Mouse (Mus musculus) neural tube, embryonic 10.5 days (tissue): ENCODE data around the gene Crocc2.

Experiments used
- DNase-seq: peaks from one replicate; pipeline ENCODE4 v3.0.0-alpha.2; 2017; ENCODE audit warnings: low spot score; ENCODE audit errors: extremely low spot score

Crocc2 gene

DNA sequence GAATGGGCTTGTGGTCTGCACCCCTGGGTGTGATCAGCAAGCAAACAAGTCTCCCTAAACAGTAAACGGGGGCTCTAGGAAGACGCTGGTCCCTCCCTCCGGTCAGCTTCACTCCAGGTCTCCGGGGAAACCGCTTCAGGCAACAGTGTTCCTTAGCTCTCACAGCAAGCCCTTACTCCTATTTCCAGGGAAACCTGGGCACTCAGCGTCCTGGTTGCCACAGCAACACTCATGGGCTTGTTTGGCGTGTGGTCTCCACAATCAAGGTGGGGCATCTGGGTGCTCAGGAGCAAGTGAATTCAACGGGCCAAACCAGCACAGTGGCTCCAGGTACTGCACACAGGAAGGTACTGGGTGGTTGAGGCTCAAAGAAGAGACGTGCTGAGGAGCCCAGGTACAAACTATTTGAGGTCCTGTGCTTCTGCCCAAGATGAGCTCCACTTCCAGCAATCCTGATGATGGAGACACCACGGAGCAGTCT, at the start of gene Crocc2:
Crocc2 (plus strand) TSS at position 431 of the 481 bp plus-strand sequence.
- no peak for DNase-seq

DNA sequence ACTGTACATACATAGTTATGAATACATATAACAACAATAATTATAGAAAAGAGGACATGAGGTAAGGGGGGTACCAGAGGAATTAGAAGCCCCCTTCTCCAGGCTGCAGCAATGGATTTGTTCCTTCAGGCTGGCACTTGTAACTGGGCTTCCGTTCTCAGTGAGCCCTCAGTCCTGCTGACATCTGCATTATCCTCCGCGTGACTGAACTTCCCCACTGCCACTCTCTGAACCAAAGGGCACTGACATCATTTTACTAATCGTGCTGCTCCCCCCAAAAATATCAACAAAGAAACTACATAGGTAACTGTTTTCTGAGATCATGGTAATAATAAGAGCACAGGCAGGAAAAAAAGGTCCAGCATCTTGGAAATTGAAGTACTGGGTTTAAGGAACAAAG, 49.7 kb upstream of the Crocc2 start:
- DNase-seq, result no peak

DNA sequence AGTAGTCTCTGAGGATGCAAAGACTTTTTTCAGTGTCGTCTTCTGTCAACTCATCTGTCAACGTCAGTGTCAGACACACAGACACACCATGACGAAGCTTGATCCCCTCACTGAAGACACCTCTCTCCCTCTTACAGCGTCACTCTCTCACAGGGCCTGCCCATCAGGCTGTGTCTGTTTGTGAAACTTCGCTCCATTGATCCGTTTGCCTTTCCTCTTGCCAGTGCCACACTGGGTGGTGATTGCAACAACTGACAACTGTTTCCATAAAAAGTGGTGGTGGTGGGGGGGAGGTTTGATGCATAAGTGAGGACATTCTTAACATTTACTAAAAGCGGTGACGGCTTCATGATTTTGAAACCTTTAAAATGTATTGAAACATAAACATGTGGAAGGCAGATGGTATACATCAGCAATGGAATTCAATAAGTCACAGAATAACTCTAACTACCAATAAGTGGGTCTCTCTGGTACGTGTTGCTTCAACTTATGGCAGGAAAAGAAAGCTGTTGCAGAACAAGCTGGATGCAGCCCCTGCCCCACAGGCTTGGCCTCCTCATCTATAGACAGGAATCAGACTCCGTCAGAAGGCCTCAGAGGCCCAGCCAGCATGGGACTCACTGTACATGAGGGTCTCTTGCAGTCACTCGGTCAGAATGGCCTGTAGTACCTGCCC, 45.2 kb upstream of the Crocc2 start:
- no peak for DNase-seq

DNA sequence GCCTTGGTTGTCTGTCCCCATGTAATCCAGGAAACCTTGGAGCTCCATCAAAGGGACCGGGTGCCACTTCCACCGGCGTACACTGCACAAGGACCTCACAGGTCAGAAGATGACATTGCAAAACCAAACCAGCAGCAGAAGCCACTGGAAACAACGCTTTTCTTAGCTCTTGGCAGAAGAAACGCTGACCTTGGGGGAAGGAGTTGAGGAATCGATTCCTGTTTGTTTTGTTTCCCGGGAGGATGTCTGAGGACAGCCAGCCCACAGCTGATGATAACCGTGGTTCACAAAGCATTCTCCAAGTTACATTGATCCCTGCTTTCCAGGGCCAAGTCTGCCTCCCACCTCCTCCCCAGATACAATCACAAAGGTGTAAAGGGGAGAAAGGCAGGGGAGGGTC, 44.5 kb upstream of the Crocc2 start:
- no peak for DNase-seq

DNA sequence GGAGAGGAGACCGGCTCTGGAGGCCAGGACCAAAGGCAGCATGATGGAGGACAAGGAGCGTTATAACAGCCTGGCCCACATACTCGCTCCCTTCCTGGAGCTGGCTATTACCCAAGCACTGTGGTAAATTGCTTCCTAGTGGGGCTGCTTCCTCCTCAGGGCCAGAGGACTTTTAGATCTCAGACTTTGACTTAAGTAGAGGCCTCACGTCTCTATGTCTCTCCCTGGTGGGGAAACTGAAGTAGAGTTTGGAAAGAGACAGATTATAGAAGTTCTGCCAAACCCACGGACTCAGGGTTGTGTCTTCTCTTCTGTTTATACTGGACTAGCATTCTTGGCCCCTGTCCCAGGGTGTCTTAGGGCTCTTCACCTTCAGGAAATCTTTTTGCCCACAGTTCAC, 43.3 kb upstream of the Crocc2 start:
- DNase-seq, result no peak

DNA sequence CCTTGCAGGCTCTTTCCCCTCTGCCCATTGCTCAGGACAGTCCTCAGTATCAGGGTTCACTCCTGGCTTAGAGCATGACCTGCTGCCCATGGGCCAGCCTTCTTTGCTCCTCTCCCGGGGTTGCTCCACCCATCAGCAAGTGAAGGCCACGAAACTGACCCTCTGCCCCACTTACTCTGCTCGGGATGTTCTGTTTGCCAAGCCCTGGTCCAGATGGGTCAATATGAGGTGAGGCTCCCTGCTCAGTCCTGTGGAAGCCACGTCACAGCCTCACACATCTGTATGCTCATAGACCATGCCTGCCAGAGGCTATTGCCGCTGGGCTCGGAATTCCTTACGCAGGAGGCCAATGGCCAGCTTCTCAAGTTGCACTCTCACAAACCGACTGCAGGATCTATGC, 40.3 kb upstream of the Crocc2 start:
- no peak for DNase-seq

DNA sequence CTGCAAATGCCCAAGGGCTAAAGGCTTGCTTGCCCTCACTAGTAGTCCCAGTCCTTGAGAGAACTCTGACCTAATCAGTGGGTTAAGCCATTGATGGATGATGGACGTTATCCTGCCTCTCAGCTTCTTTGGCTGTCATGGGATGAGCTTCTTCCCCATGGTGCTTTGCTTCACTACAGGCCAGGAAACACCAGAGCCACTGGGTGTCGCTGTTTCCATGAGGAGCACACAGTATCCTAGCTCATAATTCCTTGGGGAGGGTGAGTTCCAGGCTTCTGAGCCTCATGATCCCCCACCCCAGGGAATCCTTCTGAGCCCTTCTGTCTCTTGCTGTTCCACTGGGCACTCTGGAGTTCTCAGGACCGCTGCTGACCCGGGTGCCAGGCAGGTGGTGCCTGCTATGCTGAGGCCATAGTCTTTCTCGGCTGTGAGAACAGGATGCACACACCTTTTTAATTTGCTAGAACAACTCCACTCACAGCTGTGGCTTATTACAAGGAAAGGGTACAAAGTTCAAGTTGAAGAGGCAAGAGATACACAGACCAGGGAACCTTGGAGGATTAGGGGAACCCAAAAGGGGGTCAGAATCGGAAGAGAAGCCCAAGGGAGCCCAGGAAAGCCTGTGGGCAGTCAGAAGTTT, 39.7 kb upstream of the Crocc2 start:
- DNase-seq, result peak; percentile 60

DNA sequence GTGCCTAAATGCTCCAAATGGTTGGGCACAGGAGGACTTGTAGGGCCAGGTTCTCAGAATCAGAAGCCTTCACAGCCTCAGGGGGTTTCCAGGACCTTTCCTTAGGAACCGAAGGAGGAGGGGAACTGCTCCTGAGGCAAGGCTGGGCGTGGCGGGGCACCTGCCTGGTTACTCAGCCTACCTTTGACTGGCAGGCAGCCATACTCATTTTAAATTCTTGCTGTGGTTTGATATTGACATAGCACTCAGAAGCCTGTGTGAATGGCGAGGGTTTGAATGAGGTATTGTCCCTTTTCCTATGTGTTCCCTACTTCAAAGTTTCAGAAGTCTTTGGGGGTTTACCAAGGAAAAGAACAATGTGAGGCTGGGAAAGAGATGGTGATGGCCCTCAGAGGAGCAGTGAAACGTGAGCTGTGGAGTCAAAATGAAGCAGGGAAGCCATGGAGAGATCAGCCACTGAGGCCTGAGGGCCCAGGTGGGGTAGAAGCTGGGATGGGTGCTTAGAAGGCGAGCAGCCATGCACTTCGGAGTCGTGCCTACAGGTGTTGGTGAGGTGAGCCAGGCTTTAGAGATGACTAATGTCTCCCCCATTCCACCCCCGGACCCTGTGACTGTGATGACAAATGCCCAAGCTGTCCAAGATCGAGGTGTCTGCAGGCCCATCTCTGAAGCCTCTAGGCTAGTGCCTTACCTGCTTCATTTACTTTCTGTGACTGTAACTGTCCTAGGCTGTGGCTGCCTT, 38.1 kb upstream of the Crocc2 start:
- no peak for DNase-seq

DNA sequence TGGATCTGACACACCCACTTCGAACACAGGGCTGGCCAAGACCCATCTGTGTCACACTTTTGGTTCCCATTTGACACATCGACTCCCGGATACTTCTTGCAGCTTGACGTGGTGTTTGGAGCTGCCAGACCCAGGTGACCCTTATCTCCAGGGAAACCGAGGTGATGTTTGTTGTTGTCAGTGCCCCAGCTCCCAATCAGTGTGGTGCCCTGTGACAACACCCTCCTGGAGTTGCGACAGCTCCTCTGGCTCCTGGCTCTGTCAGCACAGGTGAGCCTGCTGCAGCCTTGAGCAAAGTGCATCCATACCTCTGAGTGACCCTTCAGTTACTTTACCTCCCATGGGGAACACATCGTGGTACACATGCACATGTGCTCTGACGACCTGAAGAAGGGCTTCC, 35.8 kb upstream of the Crocc2 start:
- DNase-seq, result no peak

DNA sequence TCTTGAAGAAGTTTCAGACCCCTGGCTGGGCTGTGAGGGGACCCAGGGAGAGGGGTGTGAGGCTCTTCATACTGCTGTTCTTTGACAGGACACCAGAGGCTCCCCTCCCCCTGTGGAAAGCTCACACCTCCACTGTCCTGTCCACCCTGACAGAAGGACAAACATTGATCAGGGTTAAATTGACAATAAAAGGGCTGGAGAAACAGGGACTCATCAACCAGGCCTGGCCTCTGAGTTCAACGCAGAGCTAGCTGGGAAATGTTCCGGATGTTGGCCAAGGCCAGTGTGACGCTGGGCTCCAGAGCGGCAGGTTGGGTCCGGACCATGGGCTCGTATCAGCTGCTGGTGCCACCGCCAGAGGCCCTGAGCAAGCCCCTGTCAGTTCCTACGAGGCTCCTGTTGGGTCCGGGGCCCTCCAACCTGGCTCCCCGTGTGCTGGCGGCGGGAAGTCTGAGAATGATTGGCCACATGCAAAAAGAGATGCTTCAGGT, 33.4 kb upstream of the Crocc2 start, which contains the start of gene Agxt:
Agxt (plus strand) TSS at position 205 of the 491 bp plus-strand sequence.
- no peak for DNase-seq

DNA sequence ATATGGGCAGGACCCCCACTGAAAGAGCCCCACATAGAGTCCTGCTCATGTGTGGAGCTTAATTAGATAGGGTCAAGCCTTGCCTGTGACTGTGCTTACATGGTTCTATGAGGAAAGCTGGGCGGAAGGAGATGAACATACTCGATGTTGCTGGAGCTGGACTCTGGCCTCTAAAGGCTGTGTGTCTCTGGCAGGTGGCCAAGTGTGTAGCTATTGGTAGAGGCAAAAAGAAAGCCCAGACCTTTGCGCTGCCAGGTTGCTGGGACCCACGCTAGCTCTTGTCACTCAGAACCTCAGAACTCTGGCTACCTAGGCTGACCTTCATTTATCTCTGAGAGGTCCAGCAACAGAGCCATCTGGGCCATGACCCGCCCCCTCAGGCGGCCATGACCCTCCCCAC, 30.0 kb upstream of the Crocc2 start:
- no peak for DNase-seq

DNA sequence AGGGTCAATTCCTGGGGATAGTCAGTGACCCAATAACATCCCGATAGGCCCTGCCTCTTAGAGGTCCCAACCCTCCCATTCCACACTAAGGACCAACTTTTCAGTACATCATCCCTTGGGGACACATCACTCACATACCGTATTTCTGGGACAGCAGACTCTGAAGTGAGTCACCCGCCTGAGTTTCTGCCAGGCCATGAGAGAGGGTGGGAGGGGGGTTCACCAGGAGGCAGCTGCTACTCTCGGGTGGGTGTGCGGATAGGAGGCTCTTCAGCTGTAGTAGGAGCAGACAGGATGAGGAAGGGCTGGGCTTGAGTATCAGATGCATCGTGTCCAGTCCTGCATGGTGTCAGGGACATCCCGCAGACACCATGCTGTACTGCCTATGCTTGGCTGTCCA, 28.8 kb upstream of the Crocc2 start:
- DNase-seq, result no peak

DNA sequence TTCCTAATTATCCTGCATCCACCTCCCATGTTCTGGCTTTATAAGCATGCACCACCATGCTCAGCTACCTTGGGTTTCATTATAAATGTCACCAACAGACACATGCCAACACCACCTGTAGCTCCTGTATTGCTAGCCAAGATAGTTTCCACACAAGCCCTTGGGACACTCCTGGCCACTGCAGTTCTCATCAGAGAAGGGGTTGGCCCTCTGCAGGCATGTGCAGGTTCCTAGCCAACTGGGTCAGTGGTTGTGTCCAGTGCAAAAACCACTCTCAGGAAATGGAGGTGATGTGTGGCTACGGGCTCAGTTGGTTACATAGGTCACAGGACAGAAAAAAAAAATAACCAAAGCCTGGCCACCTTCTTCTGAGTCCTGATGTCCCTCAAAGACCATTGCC, 25.7 kb upstream of the Crocc2 start:
- DNase-seq, result no peak

DNA sequence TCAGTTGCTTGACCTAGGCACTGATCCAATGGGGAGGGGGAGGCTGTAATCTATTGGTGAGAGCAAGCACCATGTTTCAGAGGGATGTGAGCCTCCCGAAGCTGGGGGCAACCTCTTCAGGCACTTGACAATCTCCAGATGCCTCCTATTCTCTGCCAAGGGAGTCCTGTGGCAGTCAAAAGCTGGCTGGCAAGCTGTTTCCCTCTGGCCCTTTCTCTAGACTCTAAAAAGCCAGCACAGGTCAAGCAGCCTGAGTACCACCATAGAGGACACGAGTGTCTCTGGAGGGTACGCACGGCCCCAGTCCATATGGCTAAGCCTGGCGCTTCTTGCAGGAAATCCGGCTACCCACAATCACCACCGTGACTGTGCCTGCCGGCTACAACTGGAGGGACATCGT, 24.3 kb upstream of the Crocc2 start:
- no peak for DNase-seq

DNA sequence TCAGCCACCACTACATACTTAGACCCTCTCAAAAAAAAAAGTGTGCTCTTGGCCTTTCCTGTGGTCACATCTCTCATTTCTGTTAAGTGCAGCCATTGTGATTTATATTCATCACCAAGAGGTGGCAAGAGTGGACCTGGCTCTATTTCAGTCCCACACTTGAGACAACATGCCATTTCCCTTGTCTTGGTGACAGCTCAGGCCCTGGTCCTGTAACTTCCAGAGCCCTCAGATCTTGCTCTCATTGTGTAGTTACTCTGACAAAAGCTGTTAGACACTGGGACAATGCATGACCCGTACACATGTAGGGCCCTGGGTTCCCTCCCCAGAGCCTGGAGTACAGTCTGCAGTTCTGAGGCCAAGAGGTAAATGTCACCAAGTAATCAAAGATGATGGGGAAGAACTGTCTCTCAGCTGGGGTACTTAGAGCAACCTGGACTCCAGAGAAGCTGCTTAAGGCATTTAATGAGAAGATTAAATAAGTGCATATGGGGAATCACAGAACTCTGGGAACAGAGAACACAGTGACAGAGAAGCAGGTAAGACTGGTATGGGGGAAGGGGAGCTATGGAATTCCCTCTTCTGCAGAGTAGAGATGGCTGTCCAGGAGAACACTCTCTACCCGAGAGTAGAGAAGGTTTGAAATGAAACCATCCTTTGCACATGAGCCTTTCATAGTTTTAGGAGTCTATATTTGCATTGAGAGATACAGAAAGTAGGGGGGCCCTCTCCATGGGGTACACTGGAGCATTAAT, 17.4 kb upstream of the Crocc2 start:
- DNase-seq, result no peak

DNA sequence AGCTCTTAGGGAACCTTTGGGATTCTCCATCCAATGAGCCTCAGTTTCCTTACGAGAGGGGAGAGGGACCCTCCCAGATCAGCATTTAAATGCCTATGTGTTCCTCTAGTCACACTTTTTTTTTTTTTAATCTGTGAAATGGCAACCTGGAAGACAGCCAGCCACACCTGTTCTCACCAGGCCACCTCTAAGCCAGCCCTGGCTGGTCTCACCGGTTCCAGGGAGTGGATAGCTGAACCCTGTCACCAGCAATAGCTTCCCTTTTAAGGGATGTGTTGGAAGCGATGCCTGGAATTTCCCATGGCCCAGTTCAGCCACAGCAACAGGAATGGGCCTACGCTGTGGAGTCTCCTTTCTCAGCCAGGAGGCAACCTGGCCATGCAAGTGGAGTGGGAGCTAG, 11.0 kb upstream of the Crocc2 start:
- DNase-seq, result no peak

DNA sequence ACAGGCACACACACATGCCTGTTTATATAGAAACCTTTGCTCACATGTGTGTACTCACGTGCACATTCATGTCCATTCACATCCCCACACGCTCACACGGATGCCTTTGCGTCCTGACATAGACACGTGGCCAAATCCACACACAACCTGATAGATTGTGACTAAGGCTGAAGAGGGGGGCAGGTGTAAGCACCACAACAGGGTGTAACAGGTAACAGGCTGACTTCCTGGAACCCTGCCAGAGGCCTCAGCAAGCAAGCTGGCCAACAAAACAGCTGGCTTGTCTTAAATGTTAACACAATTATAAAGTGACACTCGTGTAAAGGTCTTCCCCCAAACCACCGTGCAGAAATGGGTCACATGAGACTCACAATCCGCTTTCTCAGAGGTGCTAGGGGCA, 9.6 kb upstream of the Crocc2 start:
- no peak for DNase-seq

DNA sequence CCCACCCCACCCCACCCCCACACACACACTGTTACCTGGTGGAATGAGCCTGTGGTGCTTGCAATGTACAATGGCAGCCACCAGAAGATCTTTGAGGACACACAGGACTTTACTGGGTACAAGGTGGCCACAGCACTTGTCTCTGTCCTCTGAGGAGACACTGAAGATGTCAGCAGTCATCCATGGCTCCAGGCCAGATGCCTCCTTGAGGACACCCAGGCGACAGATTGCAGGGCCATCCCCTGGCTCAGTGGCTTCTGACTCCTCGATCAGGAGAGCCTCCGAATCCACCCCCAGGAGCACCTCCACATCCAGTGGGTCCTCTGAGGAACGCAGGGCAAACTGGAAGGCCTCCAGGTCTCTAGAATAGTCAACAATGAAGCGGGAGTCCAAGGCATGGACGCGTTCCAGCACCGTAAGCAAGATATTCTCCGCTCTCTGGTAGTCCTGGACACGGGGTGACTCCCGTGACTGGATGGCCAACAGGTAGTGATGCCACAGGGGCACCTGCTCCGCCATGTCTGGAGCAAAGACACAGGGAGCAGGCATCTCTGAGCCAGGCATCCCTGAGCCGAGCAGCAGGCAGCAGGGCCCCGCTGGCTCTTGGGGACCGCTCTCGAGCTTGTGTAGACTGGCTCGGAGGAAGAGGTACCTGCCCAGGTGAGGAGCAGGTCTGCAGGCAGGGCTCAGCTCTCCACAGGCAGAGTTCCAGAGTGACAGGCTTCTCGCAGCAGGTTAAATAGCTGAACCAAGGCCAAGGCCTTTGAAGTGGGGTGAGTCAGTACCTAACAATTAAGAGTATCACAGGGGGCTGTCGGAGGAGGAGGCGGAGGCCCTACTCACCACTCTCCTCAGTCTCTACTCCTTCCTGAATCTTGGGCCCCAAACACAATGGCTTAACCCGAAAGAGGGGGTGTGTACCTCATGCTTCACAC, 8.7 kb upstream of the Crocc2 start:
- DNase-seq, result no peak

DNA sequence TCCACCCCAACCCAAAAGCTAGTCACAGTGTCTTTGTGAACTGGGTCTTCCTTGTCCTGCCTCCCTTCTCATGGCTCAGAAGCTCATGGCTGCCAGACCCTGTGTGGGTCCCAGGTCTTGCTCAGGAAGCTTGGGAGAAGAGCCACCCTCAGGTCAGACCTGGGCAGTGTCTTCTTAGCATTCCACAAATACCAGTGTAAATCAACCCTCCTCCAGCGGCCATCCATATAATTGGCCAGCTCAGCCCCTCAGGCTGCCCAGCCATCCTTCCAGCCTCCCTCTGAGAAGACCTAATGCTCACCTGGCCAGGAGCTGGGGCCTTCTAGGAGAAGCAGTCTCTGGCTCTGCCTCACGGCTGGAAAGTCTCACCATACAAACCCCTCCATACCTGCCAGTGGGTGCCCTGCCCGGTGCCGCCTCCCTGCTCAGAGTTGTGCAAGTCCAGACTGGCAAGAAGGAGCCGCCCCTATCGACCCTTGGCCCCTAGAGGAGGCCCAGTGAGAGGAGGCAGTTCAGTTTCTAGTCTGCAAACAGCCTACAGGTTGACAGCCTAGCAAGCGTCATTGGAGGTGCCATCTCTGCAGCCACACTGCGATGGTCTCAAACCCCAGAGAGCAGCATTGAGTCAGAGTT, 7.9 kb upstream of the Crocc2 start, which contains the start of gene 2310007B03Rik:
2310007B03Rik (minus strand) TSS at position 448 of the 633 bp plus-strand sequence.
- DNase-seq, result no peak

DNA sequence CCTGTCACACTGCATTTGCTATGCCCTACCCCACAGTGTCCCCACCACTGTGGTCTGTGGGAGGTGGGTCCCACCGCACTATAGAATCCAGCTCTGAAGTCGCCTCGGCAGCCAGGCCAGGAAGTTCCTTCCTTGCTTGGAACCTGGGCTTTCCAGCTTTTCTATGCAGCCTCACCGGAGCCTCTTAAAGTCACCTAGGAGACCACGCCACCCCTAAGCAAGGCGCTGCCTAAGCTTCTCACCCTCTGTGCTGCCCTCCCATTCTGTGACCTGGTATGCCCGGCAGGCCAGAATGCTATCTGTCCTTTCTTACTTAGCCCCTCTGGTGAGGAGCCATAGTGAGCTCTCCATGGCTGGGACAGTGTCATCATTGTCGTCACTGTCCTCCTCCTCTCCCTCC, 7.2 kb upstream of the Crocc2 start:
- no peak for DNase-seq
